13 mouse cellular contexts compared by ENCODE assay signal in genomic region chr16:7060864-7061263, GRCm38 (mm10).
"Had no signal": no experiment of that assay in that cellular context is flagged by ENCODE, and none has a peak within 500 bp of the region (broad histone marks: within the 10 kb centered on the region; RNA-seq: fewer than 3 reads in every experiment).

No protein-coding gene starts in this region.

- H3K9ac ChIP-seq: kidney, embryonic 15.5 days; limb, embryonic 15.5 days; liver, embryonic 12.5 days; lung, embryonic 14.5 days; midbrain, embryonic 12.5 days had no signal

- H3K4me2 ChIP-seq: kidney, embryonic 15.5 days; limb, embryonic 15.5 days; liver, embryonic 12.5 days; lung, embryonic 14.5 days; midbrain, embryonic 12.5 days had no signal

- H3K4me3 ChIP-seq: kidney, embryonic 15.5 days; limb, embryonic 15.5 days; liver, embryonic 12.5 days; midbrain, embryonic 12.5 days; myocyte had no signal

- DNase-seq: kidney, postnatal 25 days; layer of hippocampus, postnatal 36 days; lung, embryonic 14.5 days; lung, postnatal 10 days; lung, postnatal 4 days; right cerebral cortex, adult 18-20 months; right cerebral cortex, postnatal 25 days; thymus, postnatal 36 days had no signal

- H3K9me3 ChIP-seq: kidney, embryonic 15.5 days; limb, embryonic 15.5 days; liver, embryonic 12.5 days; midbrain, embryonic 12.5 days had no signal

- H3K4me1 ChIP-seq: kidney, embryonic 15.5 days; limb, embryonic 15.5 days; liver, embryonic 12.5 days; midbrain, embryonic 12.5 days had no signal

- ATAC-seq: liver, embryonic 12.5 days had no signal

- H3K36me3 ChIP-seq: kidney, embryonic 15.5 days; limb, embryonic 15.5 days; liver, embryonic 12.5 days; midbrain, embryonic 12.5 days had no signal

- H3K27ac ChIP-seq: kidney, embryonic 15.5 days; limb, embryonic 15.5 days; liver, embryonic 12.5 days; midbrain, embryonic 12.5 days had no signal

- H3K27me3 ChIP-seq: kidney, embryonic 15.5 days; limb, embryonic 15.5 days; liver, embryonic 12.5 days; midbrain, embryonic 12.5 days had no signal
